Mouse (Mus musculus) C2C12 (cell line): ENCODE data around the gene Wscd1. TPM values are rescaled to one million over a fixed set of nuclear protein-coding genes. Genes with fewer than 3 reads are reported as not detected.

Experiments
- H3K27me3 ChIP-seq: one replicate; pipeline ENCODE4 v1.6.1; 2011; ENCODE audit not compliant: control insufficient read depth, insufficient read depth, insufficient read length
- H3K36me3 ChIP-seq: one replicate; pipeline ENCODE4 v1.6.1; 2011; ENCODE audit not compliant: control insufficient read depth, insufficient read depth
- H3K4me3 ChIP-seq: one replicate; pipeline ENCODE4 v1.5.1; 2011; ENCODE audit warnings: mild to moderate bottlenecking, control low read depth; ENCODE audit not compliant: poor library complexity, insufficient read depth, severe bottlenecking
- H3K79me2 ChIP-seq: one replicate; pipeline ENCODE4 v1.6.1; 2011; ENCODE audit not compliant: control insufficient read depth, insufficient read depth
- H3K79me3 ChIP-seq: one replicate; pipeline ENCODE4 v1.6.1; 2011; ENCODE audit warnings: low read depth, control low read depth
- H3ac ChIP-seq: one replicate; pipeline ENCODE3; 2011; ENCODE audit warnings: low read depth; ENCODE audit not compliant: control insufficient read depth, insufficient read length
- CEBPB ChIP-seq: IDR thresholded peaks from one replicate; pipeline ENCODE4 v1.6.1; 2011; ENCODE audit warnings: low read depth, mild to moderate bottlenecking, control low read depth, moderate library complexity
- CTCF ChIP-seq: IDR thresholded peaks from one replicate; pipeline ENCODE4 v1.5.1; 2011; ENCODE audit not compliant: control insufficient read depth, insufficient read depth, insufficient read length
- FOSL1 ChIP-seq: IDR thresholded peaks from one replicate; pipeline ENCODE4 v1.8.0; 2011; ENCODE audit warnings: mild to moderate bottlenecking, low read length; ENCODE audit not compliant: poor library complexity, insufficient read depth, severe bottlenecking
- MAX ChIP-seq: IDR thresholded peaks from one replicate; pipeline ENCODE4 v1.6.1; 2011; ENCODE audit warnings: mild to moderate bottlenecking, control low read depth
- MYOD1 ChIP-seq: IDR thresholded peaks from one replicate; pipeline ENCODE4 v1.6.1; 2011; ENCODE audit warnings: low read depth; ENCODE audit not compliant: control insufficient read depth, insufficient read length
- MYOG ChIP-seq: IDR thresholded peaks from one replicate; pipeline ENCODE4 v1.6.1; 2011; ENCODE audit not compliant: control insufficient read depth, insufficient read length; ENCODE audit errors: extremely low read depth
- USF1 ChIP-seq: IDR thresholded peaks from one replicate; pipeline ENCODE4 v1.6.1; 2011; ENCODE audit warnings: low read depth, mild to moderate bottlenecking, control low read depth, moderate library complexity
- polyA plus RNA-seq: library from polyadenylated mRNA; unstranded; fragments of >200 nt; fragmentation: generic; extraction: Trizol; gene quantifications from one replicate; pipeline ENCODE4 v1.2.1, GENCODE M21; 2012; ENCODE audit warnings: missing spikeins

The Wscd1 gene
- polyA plus RNA-seq, 1 experiment: not detected

DNA sequence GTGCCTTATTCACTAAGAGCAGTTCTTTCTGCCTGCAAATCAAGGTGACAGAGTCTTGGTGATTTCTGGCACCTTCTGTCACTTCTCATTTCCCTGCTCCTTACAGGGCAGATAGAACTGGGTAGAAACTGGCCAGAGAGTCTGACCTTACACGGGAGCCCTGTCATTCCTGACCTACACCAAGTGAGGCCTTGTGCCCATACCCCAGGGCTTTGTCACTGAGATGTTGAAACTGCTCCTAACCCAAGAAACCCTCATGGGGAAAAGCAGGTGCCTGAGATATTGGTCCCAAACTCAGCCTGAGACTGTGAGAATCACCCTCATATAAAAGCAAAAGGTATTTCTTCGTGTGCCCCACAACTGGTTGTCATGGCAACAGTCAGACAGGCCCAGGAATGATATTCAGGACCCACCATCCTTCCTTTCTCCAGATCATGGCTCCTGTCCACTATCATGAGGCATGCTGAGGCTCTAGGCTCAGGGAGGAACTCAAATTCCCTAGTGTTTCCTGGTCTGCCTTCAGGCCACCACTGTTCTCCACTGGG lies 11.1 kb upstream of the Wscd1 start:
- no peak for TF ChIP-seq MYOG
- no peak for TF ChIP-seq FOSL1
- TF ChIP-seq MAX: no peak
- no peak for TF ChIP-seq MYOD1
- TF ChIP-seq CTCF: no peak
- TF ChIP-seq CEBPB: no peak
- TF ChIP-seq USF1: no peak
- Histone ChIP-seq H3K27me3 (peaks cover 38% of the 10 kb centered on the region), H3K36me3 (no peaks in the 10 kb centered on the region), H3ac (no peak overlapping the region), H3K4me3 (no peak overlapping the region), H3K79me2 (no peaks in the 10 kb centered on the region), H3K79me3 (no peaks in the 10 kb centered on the region)

DNA sequence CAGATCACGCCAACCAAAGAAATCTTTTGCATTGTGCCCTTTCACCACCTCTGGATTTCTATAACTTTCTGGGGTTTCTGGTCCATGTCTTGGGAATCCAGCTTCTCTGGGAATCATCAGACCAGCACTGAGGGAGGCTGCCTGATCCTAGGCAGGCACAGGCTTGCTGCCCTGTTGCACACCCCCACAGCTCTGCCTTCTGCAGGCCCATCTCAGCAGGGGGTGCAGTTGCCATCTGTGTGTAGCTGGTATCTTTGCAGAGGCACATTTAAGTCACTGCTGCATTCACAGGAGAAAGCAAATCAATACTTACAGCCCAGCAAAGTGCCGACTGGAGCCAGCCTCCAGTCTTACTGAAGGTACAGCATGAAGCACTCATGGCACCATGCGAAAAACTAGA lies 3.8 kb upstream of the Wscd1 start:
- Histone ChIP-seq H3K79me3 (no peaks in the 10 kb centered on the region), H3K27me3 (peaks cover 32% of the 10 kb centered on the region), H3K79me2 (no peaks in the 10 kb centered on the region), H3K4me3 (no peak overlapping the region), H3K36me3 (no peaks in the 10 kb centered on the region), H3ac (no peak overlapping the region)
- TF ChIP-seq MYOD1 (no peak), FOSL1 (no peak), CEBPB (no peak), MYOG (no peak), USF1 (no peak), MAX (no peak), CTCF (no peak)

DNA sequence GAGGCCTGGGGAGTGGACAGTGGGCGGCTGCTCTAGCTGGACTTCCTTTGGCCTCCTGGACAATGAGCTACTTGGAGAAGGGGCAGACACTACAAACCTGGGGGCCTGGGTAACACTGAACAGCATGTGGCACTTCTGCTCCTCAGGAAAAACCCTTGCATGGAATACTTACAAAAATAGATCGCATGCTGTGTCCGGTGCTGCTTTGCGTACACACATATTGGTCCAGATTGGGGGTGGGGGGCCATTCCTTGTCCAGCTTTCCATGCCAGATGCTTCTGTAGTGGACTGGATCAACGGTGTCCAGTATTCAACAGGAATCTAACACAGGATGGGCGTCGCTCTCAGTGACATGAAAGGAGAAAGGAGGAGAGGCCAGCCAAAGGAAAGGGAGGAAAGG lies 2.0 kb upstream of the Wscd1 start:
- Histone ChIP-seq H3ac (no peak overlapping the region), H3K79me3 (no peaks in the 10 kb centered on the region), H3K4me3 (no peak overlapping the region), H3K79me2 (no peaks in the 10 kb centered on the region), H3K36me3 (no peaks in the 10 kb centered on the region), H3K27me3 (peaks cover 32% of the 10 kb centered on the region)
- TF ChIP-seq MYOG (no peak), FOSL1 (no peak), MAX (no peak), USF1 (no peak), CEBPB (no peak), CTCF (no peak), MYOD1 (no peak)

DNA sequence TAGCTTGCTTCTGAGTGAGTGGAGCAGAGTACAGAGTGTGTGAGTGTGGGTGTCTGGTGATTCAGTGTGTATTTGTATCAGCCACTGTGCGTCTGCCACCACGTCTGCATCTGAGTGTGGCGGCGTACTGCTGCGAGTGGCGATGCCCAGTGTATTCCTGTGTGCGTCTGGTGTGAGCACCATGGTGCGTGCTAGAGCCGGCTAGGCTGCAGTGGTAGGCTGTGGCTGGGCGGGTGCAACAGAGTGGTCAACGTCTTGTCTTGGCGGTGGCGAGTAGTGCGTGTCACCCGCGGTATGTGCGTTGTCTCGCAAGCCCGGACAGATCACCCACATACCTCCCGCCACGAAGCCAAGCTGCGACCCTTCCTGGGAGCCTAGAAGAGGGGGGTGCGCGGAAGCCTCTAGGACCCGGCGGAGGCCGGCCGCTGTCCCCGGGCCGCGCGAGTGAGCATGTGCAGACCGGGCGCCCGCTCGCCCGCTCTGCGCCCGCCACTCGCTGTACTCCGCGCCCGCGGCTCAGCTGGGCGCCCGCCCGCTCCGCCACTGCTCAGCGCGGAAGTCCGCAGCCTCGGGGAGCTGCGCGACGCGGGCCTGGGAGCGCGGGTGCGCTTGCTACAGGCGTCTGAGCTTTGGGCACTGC lies 934 bp downstream of the Wscd1 start:
- Histone ChIP-seq H3K27me3 (peaks cover 27% of the 10 kb centered on the region), H3K4me3 (no peak overlapping the region)
- TF ChIP-seq FOSL1: no peak
- no peak for TF ChIP-seq CTCF
- TF ChIP-seq MYOG: no peak
- TF ChIP-seq USF1: no peak
- TF ChIP-seq MYOD1: no peak
- no peak for TF ChIP-seq CEBPB
- TF ChIP-seq MAX: no peak

DNA sequence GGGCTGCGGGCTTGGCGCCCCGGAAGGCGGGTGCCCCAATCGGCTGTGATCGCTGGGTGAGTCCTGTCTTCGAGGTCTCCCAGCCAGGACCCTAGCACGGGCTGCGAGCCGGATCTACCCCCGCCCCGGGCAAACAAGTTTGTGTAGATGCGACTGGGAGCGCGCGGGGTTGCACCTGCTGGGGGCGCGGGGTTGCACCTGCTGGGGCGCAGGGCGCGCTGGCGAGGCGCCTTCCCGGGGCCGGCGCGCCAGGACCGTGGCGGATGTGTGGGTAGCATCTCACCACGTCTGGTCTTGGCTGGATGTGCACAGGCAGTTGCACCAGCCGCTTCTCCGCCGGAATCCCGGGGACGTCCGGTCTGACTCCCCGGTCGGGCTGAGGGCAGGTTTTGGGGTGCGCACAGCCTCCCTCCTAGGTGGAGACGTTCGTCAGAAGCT lies 1.5 kb downstream of the Wscd1 start:
- Histone ChIP-seq H3ac (no peak overlapping the region), H3K36me3 (no peaks in the 10 kb centered on the region), H3K79me3 (no peaks in the 10 kb centered on the region), H3K27me3 (peaks cover 24% of the 10 kb centered on the region), H3K79me2 (no peaks in the 10 kb centered on the region), H3K4me3 (no peak overlapping the region)
- no peak for TF ChIP-seq CEBPB
- no peak for TF ChIP-seq MAX
- no peak for TF ChIP-seq FOSL1
- TF ChIP-seq MYOD1: no peak
- TF ChIP-seq USF1: no peak
- no peak for TF ChIP-seq CTCF
- TF ChIP-seq MYOG: no peak

More for the DNA sequence above, 934 bp downstream of the Wscd1 start:
- Histone ChIP-seq H3K36me3 (no peaks in the 10 kb centered on the region), H3ac (no peak overlapping the region), H3K79me2 (no peaks in the 10 kb centered on the region), H3K79me3 (no peaks in the 10 kb centered on the region)

DNA sequence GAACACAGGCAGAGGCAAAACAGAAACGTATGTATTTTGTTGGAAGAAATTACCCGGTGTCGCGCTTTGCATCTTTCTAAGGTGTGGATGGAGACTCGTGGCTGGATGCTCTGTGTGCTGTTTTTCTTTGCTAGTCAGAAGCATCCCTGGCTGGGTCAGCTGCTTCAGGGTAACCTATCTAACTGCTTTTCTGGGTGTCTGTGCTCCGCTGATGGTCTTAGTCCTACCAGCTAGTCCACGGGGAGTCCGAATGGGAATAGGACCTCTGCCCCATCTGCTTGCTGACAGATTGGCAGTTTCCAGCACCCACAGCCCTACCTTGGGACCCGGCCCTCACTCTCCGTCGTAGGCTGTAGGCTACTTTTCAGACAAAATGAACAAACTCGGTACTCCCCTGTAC lies 2.0 kb downstream of the Wscd1 start:
- TF ChIP-seq CEBPB: no peak
- no peak for TF ChIP-seq MAX
- no peak for TF ChIP-seq FOSL1
- no peak for TF ChIP-seq USF1
- TF ChIP-seq MYOG: no peak
- no peak for TF ChIP-seq MYOD1
- TF ChIP-seq CTCF: no peak
- Histone ChIP-seq H3ac (no peak overlapping the region), H3K79me3 (no peaks in the 10 kb centered on the region), H3K36me3 (no peaks in the 10 kb centered on the region), H3K4me3 (no peak overlapping the region), H3K79me2 (no peaks in the 10 kb centered on the region), H3K27me3 (peaks cover 24% of the 10 kb centered on the region)
